Mouse (Mus musculus) cerebellum, postnatal 14 days (tissue): ENCODE data around the gene Gm21149.
A peak's percentile ranks its signal among the peaks of the same experiment; 100 is the strongest.
"Not testable (repeated sequence)": the region's sequence is repeated elsewhere in the genome, so short reads cannot be mapped to it uniquely, and the experiment has no call there.

ENCODE experiments used
- DNase-seq, 2 experiments: peaks; one replicate each; pipeline ENCODE4 v3.0.0; 2021; ENCODE audit warnings: mixed read lengths in 2 of 2

The Gm21149 gene

DNA sequence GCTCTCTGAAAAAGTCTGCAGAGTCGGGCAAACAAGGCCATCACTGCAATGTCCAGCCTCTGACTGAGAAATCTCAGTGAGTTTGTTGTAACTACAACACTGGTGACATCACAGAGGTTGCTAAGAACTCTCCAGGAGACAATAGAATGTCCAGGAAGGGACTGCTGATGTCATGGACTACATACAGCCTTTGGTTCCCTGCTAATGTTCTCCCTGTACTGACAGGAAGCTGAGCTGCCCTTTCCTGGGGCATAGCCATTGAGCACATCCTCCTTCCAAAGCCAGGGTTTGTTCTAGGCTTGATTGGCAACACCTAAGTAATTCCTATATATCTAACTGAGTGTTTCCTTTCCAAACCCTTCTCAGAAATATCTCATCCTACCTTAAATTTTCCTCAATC is at the start of gene Gm21149:
Gm21149 (minus strand) TSS at position 101 of the 400 bp plus-strand sequence.
- not testable (repeated sequence) for DNase-seq

DNA sequence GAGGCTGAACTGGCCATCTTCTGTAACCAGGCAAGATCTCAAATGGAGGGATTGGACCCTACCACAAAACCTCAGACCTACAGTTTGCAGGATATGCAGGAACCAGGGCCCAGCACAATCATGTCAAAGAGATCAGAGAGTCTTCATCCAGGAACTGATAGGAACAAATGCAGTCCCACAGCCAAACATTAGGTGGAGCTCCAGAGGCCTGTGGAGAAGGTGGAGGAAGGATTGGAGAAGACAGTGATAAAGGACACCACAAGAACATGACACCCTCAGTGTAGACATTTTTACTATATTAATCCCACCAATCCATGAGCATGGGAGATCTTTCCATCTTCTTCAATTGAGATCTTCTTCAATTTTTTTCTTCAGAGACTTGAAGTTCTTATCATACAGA is 46.1 kb upstream of the Gm21149 start:
- peak; percentile 4 to 43 for DNase-seq

GRCm38 (mm10) chr5:15522028-15522427 is 45.7 kb upstream of the Gm21149 start:
- DNase-seq: not testable (repeated sequence)

DNA sequence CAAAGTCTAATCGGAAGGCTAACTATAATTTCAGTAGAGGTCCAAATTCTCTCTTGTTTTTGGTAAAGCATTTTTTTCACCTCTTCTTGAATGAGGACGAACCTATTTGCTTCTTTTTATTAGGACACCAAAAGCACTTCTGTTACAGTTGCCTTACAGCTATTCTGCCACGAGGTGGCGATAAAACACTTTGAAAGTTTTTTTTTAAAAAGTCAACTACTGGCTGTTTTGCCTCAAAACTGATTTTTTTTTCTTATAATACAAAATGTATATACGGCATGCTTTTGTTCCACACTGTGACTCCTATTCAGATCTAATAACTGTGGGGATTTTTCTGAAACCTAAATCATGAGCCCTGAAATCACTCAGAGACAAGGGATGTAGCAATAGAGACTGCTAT is 44.1 kb upstream of the Gm21149 start:
- peak; percentile 8 to 13 for DNase-seq

DNA sequence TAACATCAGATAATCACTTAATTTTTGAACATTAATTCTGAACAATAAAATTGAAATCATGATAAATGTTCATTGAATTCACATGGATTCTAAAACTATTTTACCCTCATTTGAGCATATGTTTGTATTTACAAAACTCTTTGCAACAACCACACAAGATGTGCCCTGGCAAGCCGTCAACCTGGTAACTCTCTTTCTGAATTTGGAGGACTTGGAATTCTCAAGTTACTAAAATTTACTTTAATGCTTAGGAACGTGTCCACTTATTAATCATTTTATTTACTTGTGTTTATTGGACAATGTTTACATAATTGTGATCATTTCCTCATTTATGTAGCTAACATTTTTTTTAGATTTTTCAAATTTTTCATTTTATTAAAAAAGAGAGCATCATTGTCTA is 40.8 kb upstream of the Gm21149 start:
- not testable (repeated sequence) for DNase-seq

GRCm38 (mm10) chr5:15512236-15512635 is 35.9 kb upstream of the Gm21149 start:
- not testable (repeated sequence) for DNase-seq

DNA sequence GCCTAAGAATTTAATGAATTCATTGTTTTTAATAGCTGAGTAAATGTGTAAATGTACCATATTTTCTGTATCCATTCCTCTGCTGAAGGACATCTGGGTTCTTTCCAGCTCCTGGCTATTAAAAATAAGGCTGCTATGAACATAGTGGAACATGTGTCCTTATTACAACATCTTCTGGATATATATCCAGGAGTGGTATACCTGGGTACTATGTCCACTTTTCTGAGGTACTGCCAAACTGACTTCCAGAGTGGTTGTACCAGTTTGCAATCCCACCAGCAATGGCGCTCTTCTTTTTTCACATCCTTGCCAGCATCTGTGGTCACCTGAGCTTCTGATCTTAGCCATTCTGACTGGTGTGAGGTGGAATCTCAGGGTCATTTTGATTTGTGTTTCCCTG is 33.6 kb upstream of the Gm21149 start:
- not testable (repeated sequence) for DNase-seq

DNA sequence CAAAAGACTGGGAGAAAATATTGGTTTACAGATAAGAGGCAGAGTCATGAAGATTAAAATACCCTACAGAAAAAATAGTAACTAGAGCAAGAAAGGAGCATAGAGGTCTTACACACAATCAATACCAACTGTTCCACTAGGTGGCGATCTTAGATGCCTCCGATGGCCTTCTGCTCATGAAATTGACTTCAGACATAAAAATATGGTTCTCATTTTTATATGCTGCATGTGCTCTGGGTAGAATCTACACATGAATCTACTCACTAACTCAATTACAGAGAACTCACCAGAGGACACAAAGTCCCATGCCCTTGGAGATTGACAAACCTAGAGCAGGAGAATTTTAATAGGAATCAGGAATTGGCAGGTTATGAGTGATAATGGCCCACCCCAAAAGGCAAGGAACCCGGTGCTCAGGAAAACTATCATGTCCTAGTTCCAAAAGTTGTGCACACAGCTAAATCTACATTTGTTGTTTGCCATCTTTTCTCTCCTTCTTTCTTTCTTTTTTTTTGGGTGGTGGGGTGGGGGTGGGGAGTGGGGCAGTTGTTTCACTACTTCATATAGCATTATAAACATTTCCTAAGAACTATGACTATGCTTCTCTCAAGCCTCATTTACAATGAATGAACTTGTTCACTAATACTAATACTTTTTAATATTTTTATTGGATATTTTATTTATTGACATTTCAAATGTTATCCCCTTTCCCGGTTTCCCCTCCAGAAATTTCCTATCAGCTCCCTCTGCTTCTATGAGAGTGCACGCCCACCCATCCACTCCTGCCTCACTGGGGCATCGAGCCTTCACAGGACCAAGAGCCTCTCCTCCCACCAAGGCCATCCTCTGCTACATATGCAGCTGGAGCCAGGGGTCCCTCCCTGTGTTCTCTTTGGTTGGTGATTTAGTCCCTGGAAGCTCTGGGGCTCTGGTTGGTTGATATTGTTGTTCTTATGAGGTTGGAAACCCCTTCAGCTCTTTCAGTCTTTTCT is 32.4 kb upstream of the Gm21149 start:
- peak in 1 of 2 experiments; percentile 13 for DNase-seq

DNA sequence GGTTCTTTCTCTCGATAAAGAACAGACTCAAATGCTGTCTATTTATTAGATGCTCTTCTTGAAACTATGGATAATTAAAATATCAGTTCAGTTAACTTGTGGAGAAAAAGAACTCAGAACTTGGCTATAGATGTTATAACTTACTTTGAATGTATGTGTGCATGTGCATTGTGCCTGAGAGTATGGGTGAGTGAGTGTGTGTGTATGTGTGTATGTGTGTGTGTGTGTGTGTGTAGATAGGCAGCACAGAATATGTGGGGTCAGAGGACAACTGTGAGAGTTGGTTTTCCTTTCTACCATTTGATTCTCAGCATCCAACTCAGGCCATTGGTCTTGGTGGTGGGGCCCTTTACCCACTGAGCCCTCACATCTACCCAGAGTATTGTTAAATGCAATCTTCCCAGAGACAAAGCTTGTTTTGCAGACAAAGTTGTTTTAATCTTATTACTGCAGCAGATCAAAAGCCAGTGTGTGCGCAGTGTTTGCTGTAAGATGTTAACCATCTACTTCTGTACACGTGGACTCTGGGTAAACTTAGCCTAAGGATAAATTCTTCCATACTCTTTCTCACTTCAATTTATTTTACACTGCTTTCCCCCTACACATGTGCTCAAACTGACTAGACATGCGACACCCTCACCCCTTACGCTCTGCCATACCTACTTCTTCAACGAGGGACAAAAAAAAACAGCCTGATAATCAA is 31.6 kb upstream of the Gm21149 start:
- not testable (repeated sequence) for DNase-seq

DNA sequence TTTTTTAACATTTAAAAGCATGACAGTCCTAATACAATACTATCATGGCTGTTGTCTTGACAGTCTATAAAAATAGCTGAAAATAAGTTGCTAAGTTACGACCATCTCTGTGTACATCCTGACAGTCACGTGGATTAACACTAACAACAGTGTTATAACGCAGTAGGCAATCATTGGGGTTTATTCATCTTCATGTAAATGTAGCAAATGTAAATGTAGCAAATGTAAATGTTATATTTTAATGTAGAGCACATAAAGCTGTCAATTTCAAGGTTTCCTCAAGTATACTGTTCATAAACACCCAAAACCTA is 30.9 kb upstream of the Gm21149 start:
- DNase-seq: no peak

- peak; percentile 18 to 34 for DNase-seq
Observed at GRCm38 (mm10) chr5:15506575-15507308, 30.4 kb upstream of the Gm21149 start.

DNA sequence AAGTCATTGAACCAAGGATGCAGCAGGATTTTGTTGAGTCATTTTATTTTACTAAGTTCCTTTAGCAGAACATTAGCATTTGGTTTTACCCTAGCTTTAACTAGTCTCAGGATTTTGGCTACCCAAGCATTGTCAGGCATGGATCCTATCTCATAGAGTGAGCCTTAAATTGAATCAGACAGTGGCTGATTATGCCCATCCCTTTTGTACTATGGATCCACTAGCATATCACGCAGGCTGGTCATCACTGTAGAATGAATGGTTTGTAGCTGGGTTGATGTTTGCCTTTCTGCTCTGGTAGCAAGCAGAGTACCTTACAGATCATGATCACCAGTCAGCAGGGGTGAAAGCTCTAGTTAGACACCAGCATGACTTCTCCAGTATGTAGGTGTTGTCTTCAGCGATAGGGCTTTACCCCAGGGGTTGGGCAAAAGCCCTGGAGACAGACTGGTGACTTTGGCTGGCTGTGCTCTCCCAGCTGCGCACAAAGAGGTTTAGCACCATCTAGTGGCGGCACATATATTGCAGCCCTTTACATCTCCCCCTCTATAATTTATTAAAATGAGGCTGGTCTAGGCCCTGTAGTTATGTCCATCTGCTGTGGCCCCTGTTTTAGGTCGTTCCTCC is 22.6 kb upstream of the Gm21149 start:
- DNase-seq: peak; percentile 18 to 36

DNA sequence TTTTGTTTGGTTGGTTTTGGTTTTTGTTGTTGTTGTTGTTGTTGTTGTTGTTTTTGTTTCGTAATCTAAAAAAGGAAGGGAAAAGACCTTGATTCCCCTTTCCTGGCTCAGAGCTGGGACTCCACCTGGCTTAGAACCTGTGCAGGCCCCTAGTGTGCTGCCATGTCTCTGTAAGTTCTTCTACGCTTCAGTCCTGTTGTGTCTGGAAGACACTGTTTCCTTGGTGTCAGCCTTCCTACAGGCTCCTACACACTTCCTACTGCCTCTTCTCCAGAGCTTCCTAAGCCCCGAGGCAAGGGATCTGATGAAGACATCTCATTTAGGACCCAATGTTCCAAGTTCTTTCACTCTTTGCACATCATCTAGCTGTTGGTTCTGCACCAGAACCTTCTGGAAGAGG is 22.0 kb upstream of the Gm21149 start:
- DNase-seq: not testable (repeated sequence)

DNA sequence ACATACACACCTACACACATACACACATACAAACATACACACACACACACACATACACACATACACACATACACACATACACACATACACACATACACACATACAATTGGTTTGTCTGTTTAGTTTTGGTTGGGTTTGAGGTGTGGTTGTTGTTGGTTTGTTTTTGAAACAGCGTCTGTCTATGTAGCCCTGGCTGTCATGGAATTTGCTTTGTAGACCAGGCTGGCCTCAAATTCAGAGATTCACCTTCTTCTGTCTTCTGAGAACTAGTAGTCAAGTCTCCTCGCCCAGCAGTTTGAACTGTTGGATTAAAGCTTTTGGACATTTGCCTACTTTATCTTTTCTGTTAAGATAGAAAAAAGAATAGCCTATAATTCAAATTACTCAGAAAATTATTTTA is 14.6 kb upstream of the Gm21149 start:
- DNase-seq: not testable (repeated sequence)

- DNase-seq: no peak
Observed at GRCm38 (mm10) chr5:15488743-15489142, 12.4 kb upstream of the Gm21149 start.

DNA sequence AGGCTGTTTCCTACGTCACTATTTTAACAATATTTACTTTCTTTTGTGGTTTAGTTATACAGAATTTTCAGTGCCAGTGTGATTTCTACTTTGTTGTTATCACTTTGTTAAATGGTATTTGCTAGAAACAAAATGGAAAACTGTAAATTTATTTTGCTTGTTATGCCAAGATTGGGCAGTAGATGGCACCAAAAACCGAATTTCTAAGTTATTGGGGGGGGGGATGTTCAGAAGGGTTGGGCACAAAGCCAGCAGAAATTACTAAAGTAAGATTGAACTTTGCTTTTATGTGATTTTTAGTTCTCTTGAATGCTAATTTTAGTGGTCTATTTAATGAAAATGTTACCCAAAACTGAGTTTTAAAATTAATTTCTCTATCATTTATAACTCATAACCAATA is 8.3 kb upstream of the Gm21149 start:
- DNase-seq: peak in 1 of 2 experiments; percentile 8

- DNase-seq: not testable (repeated sequence)
Observed at GRCm38 (mm10) chr5:15483576-15483975, 7.3 kb upstream of the Gm21149 start.

GRCm38 (mm10) chr5:15482815-15483214 is 6.5 kb upstream of the Gm21149 start:
- not testable (repeated sequence) for DNase-seq

- DNase-seq: not testable (repeated sequence)
Observed at GRCm38 (mm10) chr5:15470141-15470540, 6.2 kb downstream of the Gm21149 start.

GRCm38 (mm10) chr5:15467768-15468167 is 8.6 kb downstream of the Gm21149 start:
- not testable (repeated sequence) for DNase-seq

GRCm38 (mm10) chr5:15466218-15466617 is 10.1 kb downstream of the Gm21149 start:
- not testable (repeated sequence) for DNase-seq

DNA sequence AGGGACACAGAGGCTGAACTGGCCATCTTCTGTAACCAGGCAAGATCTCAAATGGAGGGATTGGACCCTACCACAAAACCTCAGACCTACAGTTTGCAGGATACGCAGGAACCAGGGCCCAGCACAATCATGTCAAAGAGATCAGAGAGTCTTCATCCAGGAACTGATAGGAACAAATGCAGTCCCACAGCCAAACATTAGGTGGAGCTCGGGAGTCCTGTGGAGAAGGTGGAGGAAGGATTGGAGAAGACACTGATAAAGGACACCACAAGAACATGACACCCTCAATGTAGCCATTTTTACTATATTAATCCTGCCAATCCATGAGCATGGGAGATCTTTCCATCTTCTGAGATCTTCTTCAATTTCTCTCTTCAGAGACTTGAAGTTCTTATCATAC is 12.8 kb downstream of the Gm21149 start:
- DNase-seq: peak; percentile 6 to 41
